Mouse (Mus musculus) cerebellum, adult 11 months (tissue): ENCODE measurements at regions not wholly inside any gene's neighbourhood (a gene's known extent, or its start where the extent isn't known, plus 50 kb on each side); places are given as distances from the start of the nearest gene placed in this dataset.

ENCODE experiments used
- DNase-seq: peaks from one replicate; pipeline ENCODE4 v3.0.0; 2022

DNA sequence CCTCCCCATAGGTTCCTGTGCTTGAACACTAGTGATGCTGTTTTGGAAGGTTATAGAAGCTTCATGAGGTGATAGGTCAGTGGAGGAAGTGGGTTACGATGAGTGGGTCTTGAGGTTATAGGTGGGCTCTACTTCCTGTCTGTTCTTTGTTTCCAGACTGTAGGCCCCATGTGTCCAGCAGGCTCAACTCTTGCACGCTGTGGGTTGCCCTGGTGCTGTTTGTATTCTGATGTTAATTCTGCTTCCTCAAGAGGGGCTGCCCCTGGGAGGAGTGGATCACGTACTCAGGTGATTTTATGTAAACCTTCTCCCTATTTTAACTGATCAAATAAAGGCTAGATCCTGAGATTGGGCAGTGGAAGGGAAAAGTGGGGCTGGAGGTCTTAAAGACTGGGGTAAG is 60.4 kb upstream of the Rap1gds1 start:
- DNase-seq, result no peak

GRCm38 (mm10) chr3:139136044-139136443 is 61.0 kb upstream of the Rap1gds1 start:
- DNase-seq, result no peak

- DNase-seq, result peak; percentile 3
Observed at GRCm38 (mm10) chr3:139152654-139153053, 52.8 kb upstream of the Stpg2 start.

- no peak for DNase-seq
Observed at GRCm38 (mm10) chr3:139154294-139154693, 51.2 kb upstream of the Stpg2 start.
